ENCODE assay signal across 1 mouse cellular context in genomic region chr13:92337773-92338462, GRCm38 (mm10).
TF ChIP-seq lines count a peak whose summit lies in the region.

No protein-coding gene starts in this region.

TF ChIP-seq in MEL, 35 proteins besides CTCF, POLR2A, EP300 and RAD21 (continued from another document):
- TF ChIP-seq USF1 (IDR thresholded peaks at IDR 0.05; ENCODE audit: low read depth, low read length), result 0 out of 2 replicates have a peak, but pooled peaks have one; percentile 23
- TF ChIP-seq RCOR1 (IDR thresholded peaks at IDR 0.05; ENCODE audit: low read depth, low read length), result peak; percentile 63; the same call in 1 of the 2 replicates
- peak; percentile 9; the same call in 1 of the 2 replicates for TF ChIP-seq SMC3 (IDR thresholded peaks at IDR 0.05; ENCODE audit: low read depth, low read length)
- TF ChIP-seq TCF12 (IDR thresholded peaks at IDR 0.05; ENCODE audit: low read depth, low read length), result peak; percentile 78
- peak; percentile 55; the same call in 1 of the 2 replicates for TF ChIP-seq BHLHE40 (IDR thresholded peaks at IDR 0.05; ENCODE audit: borderline replicate concordance, low read depth, low read length)
